Mouse (Mus musculus) layer of hippocampus, adult 18-20 months (tissue): ENCODE measurements around the gene Lipt1. TPM values are rescaled to one million over a fixed set of nuclear protein-coding genes. Genes with fewer than 3 reads are reported as not detected.

ENCODE experiments used
- DNase-seq, 2 experiments: peaks; one replicate each; pipeline ENCODE4 v3.0.0; 2022; ENCODE audit warnings: low spot score in 2 of 2
- total RNA-seq, 2 experiments: library from RNA; stranded (reverse); gene quantifications; 2 replicates each; pipeline ENCODE4 v1.2.3; 2021

Gene Lipt1
- total RNA-seq, 2 experiments from 2014 or later, result 6.7 to 8.6 TPM

DNA sequence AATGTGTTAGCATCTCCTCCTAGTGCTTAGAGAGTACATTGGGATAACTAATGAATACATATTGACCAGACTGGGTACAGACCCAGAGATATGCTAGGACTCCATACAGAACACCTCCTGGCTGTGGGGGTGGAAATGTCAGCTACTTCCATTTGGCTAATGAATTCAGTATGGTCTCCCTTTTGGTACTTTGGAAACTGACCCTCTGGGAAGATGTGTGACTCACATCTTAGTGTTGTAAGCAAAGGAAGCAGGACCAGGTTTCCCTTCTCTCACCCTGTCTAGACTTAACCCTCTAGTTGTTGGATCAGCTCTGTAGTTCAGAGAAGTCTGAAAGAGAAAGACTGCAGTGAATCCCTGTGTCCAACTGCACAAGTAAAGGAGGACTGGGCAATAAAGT lies 23.1 kb downstream of the Lipt1 start:
- no peak for DNase-seq

DNA sequence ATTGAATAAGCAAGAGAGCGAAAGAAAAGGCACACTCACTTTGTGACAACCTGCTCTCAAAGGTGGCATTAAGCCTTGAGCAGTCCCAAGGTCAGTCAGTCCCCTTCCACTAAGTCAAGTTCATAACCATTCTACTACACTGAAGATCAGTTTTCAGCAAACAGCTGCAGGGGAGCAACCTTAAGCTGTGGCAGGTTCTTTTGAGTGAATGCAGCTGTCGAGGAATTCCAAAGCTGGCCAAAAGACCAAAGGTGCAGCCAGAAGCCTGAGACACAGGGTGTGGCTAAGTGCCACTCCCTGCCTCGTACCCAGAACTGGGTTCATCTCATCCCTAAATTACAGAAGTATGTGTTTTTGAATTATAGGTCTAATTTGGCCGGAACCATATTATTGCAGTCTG lies 28.3 kb downstream of the Lipt1 start:
- DNase-seq, result no peak

DNA sequence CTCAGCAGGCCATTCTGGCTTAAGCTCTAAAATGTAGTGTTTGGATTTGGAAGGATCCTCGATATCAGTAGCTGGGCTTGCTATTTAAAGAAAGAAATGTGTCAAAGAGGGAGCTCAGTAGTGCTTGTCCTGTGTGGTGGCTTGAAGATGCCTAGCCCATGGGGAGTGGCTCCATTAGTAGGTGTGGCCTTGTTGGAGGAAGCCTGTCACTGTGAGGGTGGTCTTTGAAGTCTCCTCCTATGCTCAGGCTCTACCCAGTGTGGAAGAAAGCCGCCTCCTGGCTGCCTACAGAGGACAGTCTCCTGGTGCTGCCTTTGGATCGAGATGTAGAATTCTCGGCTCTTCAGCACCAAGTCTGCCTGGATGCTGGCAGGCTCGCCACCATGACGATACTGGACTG lies 28.8 kb downstream of the Lipt1 start:
- DNase-seq, result no peak

- peak in 1 of 2 experiments; percentile 22 for DNase-seq
Observed at GRCm38 (mm10) chr1:37903178-37903577, 31.6 kb downstream of the Lipt1 start.

- no peak for DNase-seq
Observed at GRCm38 (mm10) chr1:37912751-37913150, 41.2 kb downstream of the Lipt1 start.

GRCm38 (mm10) chr1:37916393-37916792 lies 44.9 kb downstream of the Lipt1 start, which contains the start of gene Lyg2:
TSS of gene Lyg2 (minus strand) at chr1:37916493.
- DNase-seq, result no peak

DNA sequence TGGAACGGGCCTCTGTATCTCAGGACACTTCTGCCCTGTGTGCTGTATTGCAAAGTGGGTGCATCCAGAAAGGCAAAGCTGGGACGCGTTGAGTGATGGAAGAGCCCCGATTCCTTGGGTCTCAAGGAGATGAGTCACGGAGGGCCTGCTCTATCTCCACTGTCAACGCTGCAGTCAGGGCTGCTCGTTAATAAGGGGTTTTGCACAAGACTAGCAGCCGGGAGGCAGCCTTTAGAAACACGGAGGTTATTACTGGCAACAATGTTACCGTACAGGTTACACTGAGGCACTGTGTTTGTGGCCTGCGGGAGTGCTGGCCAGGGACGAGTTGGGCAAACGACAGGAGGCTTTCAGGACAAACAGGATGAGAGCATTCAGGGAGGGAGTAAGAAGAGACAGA lies 46.1 kb downstream of the Lipt1 start:
- no peak for DNase-seq

DNA sequence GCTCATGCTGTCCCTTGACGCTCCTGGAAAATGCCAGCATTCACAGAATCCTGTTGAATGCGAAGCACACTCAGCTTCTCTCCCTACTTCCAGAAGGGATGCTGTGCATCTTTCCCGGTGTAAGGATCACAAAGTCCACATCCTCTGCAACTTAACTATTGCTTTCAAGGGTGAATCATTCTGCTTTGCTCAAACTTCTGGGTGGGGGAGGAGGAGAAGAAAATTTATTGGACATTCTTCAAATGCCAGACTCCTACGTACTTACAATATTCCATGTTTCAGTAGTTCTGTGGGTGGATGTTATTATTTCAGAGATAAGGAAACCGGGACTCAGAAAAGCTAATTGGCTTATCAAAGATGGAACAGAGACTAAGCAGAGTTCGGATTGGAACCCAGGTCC lies 46.6 kb downstream of the Lipt1 start:
- DNase-seq, result peak in 1 of 2 experiments; percentile 24

DNA sequence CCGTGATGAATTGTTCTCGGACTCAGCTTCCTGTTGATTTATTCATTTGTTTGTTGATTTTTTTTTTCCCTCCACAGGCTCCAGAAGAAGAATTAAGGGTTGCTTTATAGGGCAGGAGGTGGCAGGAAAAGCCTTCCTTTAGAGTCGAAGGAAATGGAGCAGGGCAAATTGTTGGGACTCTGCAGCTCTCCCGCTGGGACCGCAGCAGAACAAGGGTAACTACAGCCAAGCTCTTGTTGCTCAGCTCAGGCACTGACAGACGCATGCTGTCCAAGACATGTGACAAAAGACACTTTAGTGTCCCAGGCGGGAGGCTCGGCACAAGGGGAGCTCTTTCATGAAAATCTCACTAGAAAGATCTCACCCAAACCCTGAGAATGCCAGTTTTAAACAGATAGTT lies 51.0 kb downstream of the Lipt1 start:
- peak in 1 of 2 experiments; percentile 24 for DNase-seq

Other genes with a start within 250 kb of the Lipt1 start
- gene 2010300C02Rik, start 151.7 kb upstream of the Lipt1 start, total RNA-seq, result 100 to 1,000 TPM; 382 to 423 TPM
- 10 to 100 TPM; 22.1 to 22.5 TPM for gene Tsga10, start 5.3 kb upstream of the Lipt1 start, total RNA-seq
- 10 to 100 TPM in 1 of 2 experiments, 1 to 10 TPM in 1; 9.2 to 14.0 TPM for gene Mitd1, start 18.7 kb downstream of the Lipt1 start, total RNA-seq
- 100 to 1,000 TPM; 137 to 140 TPM for gene Mrpl30, start 18.7 kb downstream of the Lipt1 start, total RNA-seq
- under 1 TPM in 1 of 2 experiments, not detected in 1; 0.12 TPM for gene Lyg2, start 44.8 kb downstream of the Lipt1 start, total RNA-seq
- not detected for gene Lyg1, start 86.0 kb downstream of the Lipt1 start, total RNA-seq
- 10 to 100 TPM; 53.9 to 63.5 TPM for gene Txndc9, start 126.2 kb downstream of the Lipt1 start, total RNA-seq
- gene Eif5b, start 126.3 kb downstream of the Lipt1 start, total RNA-seq, result 10 to 100 TPM; 41.8 to 44.2 TPM